Mouse (Mus musculus): ENCODE measurements at regions not wholly inside any gene's neighbourhood (a gene's known extent, or its start where the extent isn't known, plus 50 kb on each side); places are given as distances from the start of the nearest gene placed in this dataset.

GRCm38 (mm10) chr8:102845362-102845761, 59.9 kb upstream of the Cdh11 start:
- Histone ChIP-seq H3K27ac (ENCODE audit: low read length) (no peak overlapping the region), H3K9ac (replicated peaks; ENCODE audit: low read length) (no peak overlapping the region), H3K4me2 (replicated peaks; ENCODE audit: low read depth, low read length) (no peak overlapping the region), H3K4me3 (ENCODE audit: low read length) (no peak overlapping the region), H3K27me3 (ENCODE audit: insufficient read depth, low read length) (no peaks in the 10 kb centered on the region), H3K4me1 (ENCODE audit: insufficient read depth, low read length) (peaks cover 4% of the 10 kb centered on the region; the same call in 1 of the 2 replicates), H3K36me3 (ENCODE audit: insufficient read depth, low read length) (no peaks in the 10 kb centered on the region), H3K9me3 (ENCODE audit: low read length) (no peaks in the 10 kb centered on the region)
- ATAC-seq (ENCODE audit: low FRiP score, low TSS enrichment): peak; percentile 85; the same call in 1 of the 2 replicates

GRCm38 (mm10) chr8:102860021-102860420, 74.6 kb upstream of the Cdh11 start:
- Histone ChIP-seq H3K4me1 (ENCODE audit: insufficient read depth, low read length) (no peaks in the 10 kb centered on the region), H3K9me3 (ENCODE audit: low read length) (no peaks in the 10 kb centered on the region), H3K27me3 (ENCODE audit: insufficient read depth, low read length) (no peaks in the 10 kb centered on the region), H3K4me3 (ENCODE audit: low read length) (no peak overlapping the region), H3K9ac (replicated peaks; ENCODE audit: low read length) (no peak overlapping the region), H3K27ac (ENCODE audit: low read length) (no peak overlapping the region), H3K4me2 (replicated peaks; ENCODE audit: low read depth, low read length) (no peak overlapping the region), H3K36me3 (ENCODE audit: insufficient read depth, low read length) (no peaks in the 10 kb centered on the region)
- WGBS: 58% methylated on average over 1 of the region's 1 CpGs
- ATAC-seq (ENCODE audit: low FRiP score, low TSS enrichment): no peak

- ATAC-seq (ENCODE audit: low FRiP score, low TSS enrichment): no peak
- H3K4me3 ChIP-seq (ENCODE audit: low read length): no peak overlapping the region
- no peak overlapping the region for H3K9ac ChIP-seq (replicated peaks; ENCODE audit: low read length)
- WGBS: 79% methylated on average over 2 of the region's 2 CpGs
- no peak overlapping the region for H3K27ac ChIP-seq (ENCODE audit: low read length)
- no peaks in the 10 kb centered on the region for H3K4me1 ChIP-seq (ENCODE audit: insufficient read depth, low read length)
- no peaks in the 10 kb centered on the region for H3K36me3 ChIP-seq (ENCODE audit: insufficient read depth, low read length)
- no peak overlapping the region for H3K4me2 ChIP-seq (replicated peaks; ENCODE audit: low read depth, low read length)
- no peaks in the 10 kb centered on the region for H3K27me3 ChIP-seq (ENCODE audit: insufficient read depth, low read length)
- no peaks in the 10 kb centered on the region for H3K9me3 ChIP-seq (ENCODE audit: low read length)
Measured at GRCm38 (mm10) chr8:102899525-102899924, 114.1 kb upstream of the Cdh11 start.

GRCm38 (mm10) chr8:102900662-102901061, 115.2 kb upstream of the Cdh11 start:
- H3K4me1 ChIP-seq (ENCODE audit: insufficient read depth, low read length): no peaks in the 10 kb centered on the region
- no peak for ATAC-seq (ENCODE audit: low FRiP score, low TSS enrichment)
- H3K9me3 ChIP-seq (ENCODE audit: low read length): no peaks in the 10 kb centered on the region
- H3K27ac ChIP-seq (ENCODE audit: low read length): no peak overlapping the region
- H3K9ac ChIP-seq (replicated peaks; ENCODE audit: low read length): no peak overlapping the region
- H3K27me3 ChIP-seq (ENCODE audit: insufficient read depth, low read length): no peaks in the 10 kb centered on the region
- H3K4me3 ChIP-seq (ENCODE audit: low read length): no peak overlapping the region
- no peaks in the 10 kb centered on the region for H3K36me3 ChIP-seq (ENCODE audit: insufficient read depth, low read length)
- WGBS: 54% methylated on average over 5 of the region's 5 CpGs
- no peak overlapping the region for H3K4me2 ChIP-seq (replicated peaks; ENCODE audit: low read depth, low read length)

GRCm38 (mm10) chr8:102907444-102907843, 122.0 kb upstream of the Cdh11 start:
- Histone ChIP-seq H3K27me3 (ENCODE audit: insufficient read depth, low read length) (no peaks in the 10 kb centered on the region), H3K4me2 (replicated peaks; ENCODE audit: low read depth, low read length) (no peak overlapping the region), H3K4me3 (ENCODE audit: low read length) (no peak overlapping the region), H3K36me3 (ENCODE audit: insufficient read depth, low read length) (no peaks in the 10 kb centered on the region), H3K9me3 (ENCODE audit: low read length) (no peaks in the 10 kb centered on the region), H3K27ac (ENCODE audit: low read length) (no peak overlapping the region), H3K4me1 (ENCODE audit: insufficient read depth, low read length) (0 out of 2 replicates have a peak, but pooled peaks cover 3% of the 10 kb centered on the region), H3K9ac (replicated peaks; ENCODE audit: low read length) (no peak overlapping the region)
- ATAC-seq (ENCODE audit: low FRiP score, low TSS enrichment): peak; percentile 95
- 17% methylated on average over 2 of the region's 2 CpGs for WGBS

- Histone ChIP-seq H3K4me2 (replicated peaks; ENCODE audit: low read depth, low read length) (no peak overlapping the region), H3K4me3 (ENCODE audit: low read length) (no peak overlapping the region), H3K36me3 (ENCODE audit: insufficient read depth, low read length) (no peaks in the 10 kb centered on the region), H3K9me3 (ENCODE audit: low read length) (no peaks in the 10 kb centered on the region), H3K27me3 (ENCODE audit: insufficient read depth, low read length) (no peaks in the 10 kb centered on the region), H3K27ac (ENCODE audit: low read length) (no peak overlapping the region), H3K4me1 (ENCODE audit: insufficient read depth, low read length) (no peaks in the 10 kb centered on the region), H3K9ac (replicated peaks; ENCODE audit: low read length) (no peak overlapping the region)
- WGBS: 17% methylated on average over 3 of the region's 3 CpGs
- ATAC-seq (ENCODE audit: low FRiP score, low TSS enrichment): no peak
Measured at GRCm38 (mm10) chr8:102931342-102931835, 145.9 kb upstream of the Cdh11 start.

GRCm38 (mm10) chr8:102938771-102939170, 153.3 kb upstream of the Cdh11 start:
- Histone ChIP-seq H3K36me3 (ENCODE audit: insufficient read depth, low read length) (no peaks in the 10 kb centered on the region), H3K27ac (ENCODE audit: low read length) (no peak overlapping the region), H3K4me1 (ENCODE audit: insufficient read depth, low read length) (no peaks in the 10 kb centered on the region), H3K9me3 (ENCODE audit: low read length) (no peaks in the 10 kb centered on the region), H3K9ac (replicated peaks; ENCODE audit: low read length) (no peak overlapping the region), H3K27me3 (ENCODE audit: insufficient read depth, low read length) (no peaks in the 10 kb centered on the region), H3K4me3 (ENCODE audit: low read length) (no peak overlapping the region), H3K4me2 (replicated peaks; ENCODE audit: low read depth, low read length) (no peak overlapping the region)
- 40% methylated on average over 2 of the region's 2 CpGs for WGBS
- ATAC-seq (ENCODE audit: low FRiP score, low TSS enrichment): peak; percentile 88

- H3K9me3 ChIP-seq (ENCODE audit: low read length): no peaks in the 10 kb centered on the region
- no peak overlapping the region for H3K4me3 ChIP-seq (ENCODE audit: low read length)
- no peaks in the 10 kb centered on the region for H3K36me3 ChIP-seq (ENCODE audit: insufficient read depth, low read length)
- no peak overlapping the region for H3K4me2 ChIP-seq (replicated peaks; ENCODE audit: low read depth, low read length)
- H3K27me3 ChIP-seq (ENCODE audit: insufficient read depth, low read length): no peaks in the 10 kb centered on the region
- no peak overlapping the region for H3K27ac ChIP-seq (ENCODE audit: low read length)
- H3K4me1 ChIP-seq (ENCODE audit: insufficient read depth, low read length): no peaks in the 10 kb centered on the region
- 87% methylated on average over 5 of the region's 5 CpGs for WGBS
- H3K9ac ChIP-seq (replicated peaks; ENCODE audit: low read length): no peak overlapping the region
- ATAC-seq (ENCODE audit: low FRiP score, low TSS enrichment): no peak
Measured at GRCm38 (mm10) chr8:102945546-102945945, 160.1 kb upstream of the Cdh11 start.

GRCm38 (mm10) chr8:102978161-102978581, 192.7 kb upstream of the Cdh11 start:
- H3K4me2 ChIP-seq (replicated peaks; ENCODE audit: low read depth, low read length): no peak overlapping the region
- no peaks in the 10 kb centered on the region for H3K9me3 ChIP-seq (ENCODE audit: low read length)
- no peaks in the 10 kb centered on the region for H3K36me3 ChIP-seq (ENCODE audit: insufficient read depth, low read length)
- H3K27ac ChIP-seq (ENCODE audit: low read length): no peak overlapping the region
- no peak overlapping the region for H3K4me3 ChIP-seq (ENCODE audit: low read length)
- ATAC-seq (ENCODE audit: low FRiP score, low TSS enrichment): peak; percentile 61
- WGBS: 77% methylated on average over 6 of the region's 7 CpGs
- H3K27me3 ChIP-seq (ENCODE audit: insufficient read depth, low read length): no peaks in the 10 kb centered on the region
- peaks cover 3% of the 10 kb centered on the region for H3K4me1 ChIP-seq (ENCODE audit: insufficient read depth, low read length)
- H3K9ac ChIP-seq (replicated peaks; ENCODE audit: low read length): no peak overlapping the region

- H3K27ac ChIP-seq (ENCODE audit: low read length): no peak overlapping the region
- no peak overlapping the region for H3K4me3 ChIP-seq (ENCODE audit: low read length)
- H3K9me3 ChIP-seq (ENCODE audit: low read length): no peaks in the 10 kb centered on the region
- peak; percentile 52 for ATAC-seq (ENCODE audit: low FRiP score, low TSS enrichment)
- H3K4me2 ChIP-seq (replicated peaks; ENCODE audit: low read depth, low read length): no peak overlapping the region
- peaks cover 8% of the 10 kb centered on the region for H3K4me1 ChIP-seq (ENCODE audit: insufficient read depth, low read length)
- H3K9ac ChIP-seq (replicated peaks; ENCODE audit: low read length): no peak overlapping the region
- no peaks in the 10 kb centered on the region for H3K36me3 ChIP-seq (ENCODE audit: insufficient read depth, low read length)
- WGBS: 36% methylated on average over 3 of the region's 3 CpGs
- H3K27me3 ChIP-seq (ENCODE audit: insufficient read depth, low read length): no peaks in the 10 kb centered on the region
Measured at GRCm38 (mm10) chr8:102983220-102983909, 197.9 kb upstream of the Cdh11 start.
